Mouse (Mus musculus) lung, postnatal 0 days (tissue): ENCODE measurements around the gene Gm21972.

Experiments used
- CTCF ChIP-seq: IDR thresholded peaks from 2 replicates; pipeline ENCODE4 v1.5.1; 2016; ENCODE audit warnings: antibody characterized with exemption, mild to moderate bottlenecking
- EP300 ChIP-seq: IDR thresholded peaks from 2 replicates; pipeline ENCODE4 v1.6.1; 2016; ENCODE audit warnings: antibody characterized with exemption, mild to moderate bottlenecking, control low read depth

- TF ChIP-seq CTCF (peak; percentile 100), EP300 (no peak)
Observed at GRCm38 (mm10) chr1:86178462-86179253, 45.2 kb downstream of the Gm21972 start.
